Mouse (Mus musculus): ENCODE results near the gene Gm44790. TPM values are rescaled to one million over a fixed set of nuclear protein-coding genes. Genes with fewer than 3 reads are reported as not detected.
A peak's percentile ranks its signal among the peaks of the same experiment; 100 is the strongest.

Gene Gm44790
- polyA plus RNA-seq, 1 experiment = not detected

DNA sequence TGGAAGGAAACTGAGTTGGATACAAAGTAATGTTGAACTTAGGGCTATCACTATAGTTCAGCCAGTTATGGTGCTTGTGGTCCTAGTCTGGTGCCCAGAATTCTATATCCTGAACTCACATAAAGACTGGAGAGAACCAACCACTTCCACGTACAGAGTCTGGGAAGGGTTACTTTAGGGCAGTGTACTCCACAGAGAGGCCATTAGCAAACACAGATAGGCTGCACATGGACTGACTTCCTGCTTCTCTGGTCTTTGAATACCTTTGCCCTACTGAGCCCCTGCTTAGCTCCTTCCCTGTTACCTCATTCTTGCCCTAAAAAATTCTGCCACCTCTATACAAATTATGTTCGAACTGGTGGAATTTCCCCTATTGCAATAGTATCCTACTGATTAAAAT is 26.5 kb upstream of the Gm44790 start:
- TF ChIP-seq POLR2A (IDR thresholded peaks at IDR 0.05; ENCODE audit: borderline replicate concordance, control insufficient read depth, low read depth, low read length) = no peak
- TF ChIP-seq CTCF (IDR thresholded peaks at IDR 0.05; ENCODE audit: control insufficient read depth, insufficient read depth, low read length) = no peak
- Histone ChIP-seq H3K4me3 (replicated peaks; ENCODE audit: control insufficient read depth, low read depth, low read length) (no peak overlapping the region), H3K27ac (ENCODE audit: control insufficient read depth, insufficient read depth, low read depth, low read length, poor library complexity) (no peak overlapping the region), H3K4me1 (ENCODE audit: control insufficient read depth, insufficient read depth, low read length) (no peaks in the 10 kb centered on the region; the same call in 1 of the 2 replicates)
- whole genome bisulfite sequencing = 70% methylated on average over 2 of the region's 2 CpGs

DNA sequence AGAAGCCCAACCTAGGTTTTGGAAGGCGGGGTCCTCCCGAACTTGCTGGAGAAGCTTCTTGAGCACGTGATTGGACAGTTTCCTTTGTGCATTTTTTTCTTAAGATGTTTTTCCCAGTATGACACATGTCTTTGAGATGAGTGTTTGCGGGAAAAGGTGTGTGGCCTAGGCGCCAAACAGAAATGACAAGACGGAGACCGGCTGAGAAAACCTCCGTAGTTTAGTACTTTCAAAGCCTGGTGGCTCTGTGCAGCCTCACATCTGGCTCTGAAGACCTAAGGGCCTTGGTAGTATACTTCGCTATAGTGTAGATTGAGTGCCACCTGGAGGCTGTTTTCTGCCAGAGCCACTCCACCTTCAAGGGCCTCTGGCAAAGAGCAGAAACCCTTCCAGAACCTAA is 25.5 kb upstream of the Gm44790 start:
- H3K4me1 ChIP-seq (ENCODE audit: control insufficient read depth, insufficient read depth, low read length) = no peaks in the 10 kb centered on the region
- H3K4me3 ChIP-seq (replicated peaks; ENCODE audit: control insufficient read depth, low read depth, low read length) = no peak overlapping the region
- peak; percentile 75 for TF ChIP-seq CTCF (IDR thresholded peaks at IDR 0.05; ENCODE audit: control insufficient read depth, insufficient read depth, low read length)
- TF ChIP-seq POLR2A (IDR thresholded peaks at IDR 0.05; ENCODE audit: borderline replicate concordance, control insufficient read depth, low read depth, low read length) = no peak
- WGBS = 4% methylated on average over 9 of the region's 9 CpGs
- H3K27ac ChIP-seq (ENCODE audit: control insufficient read depth, insufficient read depth, low read depth, low read length, poor library complexity) = no peak overlapping the region

DNA sequence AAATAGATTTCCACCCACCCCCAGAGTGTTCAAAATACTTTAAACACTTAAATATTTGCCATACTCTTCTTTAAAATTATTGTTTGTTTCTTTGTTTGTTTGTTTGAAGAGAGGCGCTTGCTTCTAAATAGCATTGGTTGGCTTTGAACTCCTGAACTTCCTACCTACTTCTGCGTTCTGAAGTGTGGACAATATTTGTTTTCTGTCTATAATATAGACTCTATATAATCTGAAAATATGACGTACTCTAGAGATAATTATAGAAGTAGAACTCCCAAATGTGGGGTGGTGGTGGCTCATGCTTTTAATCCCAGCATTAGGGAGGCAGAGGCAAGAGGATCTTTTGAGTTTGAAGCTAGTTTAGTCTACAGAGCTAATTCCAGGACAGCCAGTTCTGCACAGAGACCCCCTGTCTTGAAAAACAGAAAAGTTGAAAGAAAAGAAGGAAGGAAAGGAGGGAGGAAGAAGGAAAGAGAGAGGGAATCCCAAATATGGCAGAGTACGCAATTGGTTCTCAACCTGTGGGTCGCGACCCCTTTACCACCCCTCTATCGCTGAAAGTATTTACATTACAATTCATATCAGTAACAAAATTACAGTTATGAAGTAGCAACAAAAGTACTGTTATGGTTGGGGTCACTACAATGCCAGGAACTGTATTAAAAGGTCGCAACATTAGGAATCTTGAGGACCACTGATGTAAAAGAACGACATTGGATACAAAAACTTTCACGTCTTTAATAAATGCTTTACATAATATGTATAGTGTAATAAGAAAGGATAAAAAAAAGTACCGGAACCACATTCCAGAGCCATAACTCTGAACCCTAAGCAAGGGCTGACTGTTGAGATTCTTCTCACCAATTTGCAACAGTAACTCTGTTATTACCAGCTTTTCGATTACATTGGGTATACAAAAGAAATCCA is 23.5 kb upstream of the Gm44790 start:
- TF ChIP-seq CTCF (IDR thresholded peaks at IDR 0.05; ENCODE audit: control insufficient read depth, insufficient read depth, low read length) = no peak
- no peak for TF ChIP-seq POLR2A (IDR thresholded peaks at IDR 0.05; ENCODE audit: borderline replicate concordance, control insufficient read depth, low read depth, low read length)
- Histone ChIP-seq H3K4me3 (replicated peaks; ENCODE audit: control insufficient read depth, low read depth, low read length) (peak overlapping the region; percentile 96), H3K4me1 (ENCODE audit: control insufficient read depth, insufficient read depth, low read length) (no peaks in the 10 kb centered on the region), H3K27ac (ENCODE audit: control insufficient read depth, insufficient read depth, low read depth, low read length, poor library complexity) (no peak overlapping the region)
- 46% methylated on average over 12 of the region's 12 CpGs for WGBS

DNA sequence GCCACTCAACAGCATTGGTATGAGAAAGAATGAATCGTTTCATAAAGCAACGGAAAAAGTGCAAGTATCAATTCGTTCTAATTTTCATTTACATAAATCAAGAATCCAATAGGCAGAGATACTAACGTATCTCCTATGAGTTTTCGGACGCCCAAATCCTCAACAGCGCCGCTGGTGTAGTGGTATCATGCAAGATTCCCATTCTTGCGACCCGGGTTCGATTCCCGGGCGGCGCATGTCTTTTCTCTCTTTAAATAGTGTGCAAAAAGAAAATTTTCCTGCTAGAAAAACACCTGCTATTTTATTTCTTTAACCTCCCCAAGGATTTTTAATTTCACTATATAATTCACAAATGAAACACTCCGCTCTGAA is 22.7 kb upstream of the Gm44790 start:
- H3K4me3 ChIP-seq (replicated peaks; ENCODE audit: control insufficient read depth, low read depth, low read length) = peak overlapping the region; percentile 96
- WGBS = under 1% methylated on average over 15 of the region's 15 CpGs
- H3K27ac ChIP-seq (ENCODE audit: control insufficient read depth, insufficient read depth, low read depth, low read length, poor library complexity) = 0 out of 2 replicates have a peak overlapping the region, but pooled peaks have one; percentile 99
- no peaks in the 10 kb centered on the region for H3K4me1 ChIP-seq (ENCODE audit: control insufficient read depth, insufficient read depth, low read length)
- TF ChIP-seq CTCF (IDR thresholded peaks at IDR 0.05; ENCODE audit: control insufficient read depth, insufficient read depth, low read length) (no peak), POLR2A (IDR thresholded peaks at IDR 0.05; ENCODE audit: borderline replicate concordance, control insufficient read depth, low read depth, low read length) (no peak)

DNA sequence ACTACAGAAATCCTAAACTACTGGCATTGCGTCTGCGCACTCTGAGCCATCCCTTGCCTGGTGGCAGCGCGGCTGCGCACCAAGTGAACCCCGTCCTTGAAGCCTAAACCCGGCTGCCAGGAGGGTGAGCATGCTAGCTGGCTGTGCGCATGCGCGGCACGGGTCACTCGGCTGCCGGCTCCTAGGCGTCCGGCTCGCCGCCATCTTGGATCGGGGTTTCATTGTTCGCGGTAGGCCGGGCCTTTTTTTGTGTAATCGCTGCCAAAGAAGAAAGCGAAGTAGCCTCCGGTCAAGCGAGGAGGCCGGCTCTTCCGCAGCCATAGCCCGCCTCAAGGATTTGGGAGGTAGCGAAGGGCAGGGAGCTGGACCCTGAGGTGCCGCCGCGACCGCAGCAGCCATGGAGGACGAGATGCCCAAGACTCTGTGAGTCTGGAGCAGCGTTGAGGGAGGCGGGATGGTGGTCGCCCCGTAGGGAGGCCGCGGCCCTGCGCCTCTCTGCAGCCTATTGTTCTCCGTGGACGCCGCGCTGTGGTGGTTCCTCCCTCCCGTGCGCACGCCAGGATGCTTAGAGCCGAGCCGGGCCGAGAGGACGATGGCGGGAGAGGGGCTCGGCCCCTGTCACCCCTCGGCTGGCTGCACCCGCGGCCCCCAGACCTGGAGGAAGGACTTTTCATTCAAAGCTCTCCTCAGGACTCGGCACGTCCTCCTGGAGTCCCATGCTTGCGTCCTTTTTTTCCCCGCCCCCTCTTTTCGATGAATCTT is 22.2 kb upstream of the Gm44790 start, which contains the start of gene Tia1:
Gene Tia1 (plus strand): TSS at position 120 of the 762 bp plus-strand sequence.
- Histone ChIP-seq H3K4me3 (replicated peaks; ENCODE audit: control insufficient read depth, low read depth, low read length) (peak within 1 kb of the TSS; percentile 96), H3K27ac (ENCODE audit: control insufficient read depth, insufficient read depth, low read depth, low read length, poor library complexity) (peak within 1 kb of the TSS; percentile 99), H3K4me1 (ENCODE audit: control insufficient read depth, insufficient read depth, low read length) (no peaks in the 10 kb centered on the region)
- TF ChIP-seq POLR2A (IDR thresholded peaks at IDR 0.05; ENCODE audit: borderline replicate concordance, control insufficient read depth, low read depth, low read length) (no peak; the same call in 1 of the 2 replicates), CTCF (IDR thresholded peaks at IDR 0.05; ENCODE audit: control insufficient read depth, insufficient read depth, low read length) (no peak; the same call in 1 of the 2 replicates)
- WGBS = under 1% methylated on average over 62 of the region's 62 CpGs

DNA sequence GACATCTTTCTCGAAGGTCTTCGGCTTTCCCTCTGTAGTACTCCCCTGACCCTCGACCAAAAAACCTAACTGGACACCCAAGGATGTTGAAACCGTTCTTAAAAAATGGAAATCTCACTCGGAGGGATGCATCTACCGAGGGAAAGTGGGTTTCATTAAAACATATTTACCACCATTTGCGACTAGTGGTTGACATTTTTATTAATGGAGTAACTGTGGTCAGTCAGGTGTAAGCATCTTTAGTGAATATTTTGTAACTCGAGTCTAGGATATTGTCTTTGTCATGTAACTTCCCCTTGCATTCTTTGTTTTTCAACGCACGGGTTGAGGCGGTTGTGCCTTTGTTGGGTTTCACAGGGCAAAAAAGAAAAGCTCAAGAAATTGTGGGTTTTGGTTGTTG is 21.5 kb upstream of the Gm44790 start:
- no peak overlapping the region for H3K27ac ChIP-seq (ENCODE audit: control insufficient read depth, insufficient read depth, low read depth, low read length, poor library complexity)
- under 1% methylated on average over 11 of the region's 11 CpGs for WGBS
- no peaks in the 10 kb centered on the region for H3K4me1 ChIP-seq (ENCODE audit: control insufficient read depth, insufficient read depth, low read length)
- TF ChIP-seq POLR2A (IDR thresholded peaks at IDR 0.05; ENCODE audit: borderline replicate concordance, control insufficient read depth, low read depth, low read length) (no peak), CTCF (IDR thresholded peaks at IDR 0.05; ENCODE audit: control insufficient read depth, insufficient read depth, low read length) (no peak)
- H3K4me3 ChIP-seq (replicated peaks; ENCODE audit: control insufficient read depth, low read depth, low read length) = peak overlapping the region; percentile 38

DNA sequence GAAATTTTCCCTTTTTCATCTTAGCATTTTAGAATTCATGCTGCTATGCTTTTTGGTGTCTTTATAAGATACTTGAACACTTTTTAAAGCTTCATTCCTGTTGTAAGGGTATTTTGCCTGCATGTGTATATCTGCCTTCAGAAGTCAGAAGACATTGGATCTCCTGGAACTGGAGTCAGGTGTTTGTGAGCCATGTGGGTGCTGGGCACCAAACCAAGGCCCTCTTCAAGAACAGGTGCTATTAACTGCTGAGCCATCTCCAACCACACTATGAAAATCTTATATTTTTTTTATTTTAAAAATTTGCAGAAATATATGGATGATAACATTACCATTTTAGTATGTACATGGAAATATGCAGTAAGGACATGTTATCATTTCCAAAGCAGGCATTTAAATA is 20.2 kb upstream of the Gm44790 start:
- H3K4me3 ChIP-seq (replicated peaks; ENCODE audit: control insufficient read depth, low read depth, low read length) = no peak overlapping the region

DNA sequence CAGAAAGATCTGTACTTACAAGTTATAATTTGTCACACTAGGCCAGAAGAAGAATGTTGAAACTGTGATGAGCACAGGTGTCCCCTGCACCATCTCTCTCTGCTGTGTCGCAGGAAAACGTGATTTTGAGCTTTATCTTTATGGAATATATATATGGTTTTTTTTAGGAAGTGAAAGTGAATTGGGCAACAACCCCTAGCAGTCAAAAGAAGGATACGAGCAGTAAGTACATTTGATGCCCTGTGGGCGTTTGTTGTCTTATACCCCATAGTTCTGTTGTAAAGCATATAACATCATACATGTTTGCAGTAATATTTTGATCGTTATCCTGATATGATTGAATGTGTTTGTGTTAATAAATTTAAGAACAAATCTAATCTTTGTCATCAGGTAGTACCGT is 7.7 kb upstream of the Gm44790 start:
- TF ChIP-seq POLR2A (IDR thresholded peaks at IDR 0.05; ENCODE audit: borderline replicate concordance, control insufficient read depth, low read depth, low read length) = no peak
- no peak for TF ChIP-seq CTCF (IDR thresholded peaks at IDR 0.05; ENCODE audit: control insufficient read depth, insufficient read depth, low read length)
- Histone ChIP-seq H3K4me3 (replicated peaks; ENCODE audit: control insufficient read depth, low read depth, low read length) (no peak overlapping the region), H3K4me1 (ENCODE audit: control insufficient read depth, insufficient read depth, low read length) (no peaks in the 10 kb centered on the region), H3K27ac (ENCODE audit: control insufficient read depth, insufficient read depth, low read depth, low read length, poor library complexity) (no peak overlapping the region)
- WGBS = 54% methylated on average over 6 of the region's 6 CpGs

More for the DNA sequence above, 20.2 kb upstream of the Gm44790 start:
- no peak overlapping the region for H3K27ac ChIP-seq (ENCODE audit: control insufficient read depth, insufficient read depth, low read depth, low read length, poor library complexity)
- H3K4me1 ChIP-seq (ENCODE audit: control insufficient read depth, insufficient read depth, low read length) = no peaks in the 10 kb centered on the region
- TF ChIP-seq POLR2A (IDR thresholded peaks at IDR 0.05; ENCODE audit: borderline replicate concordance, control insufficient read depth, low read depth, low read length) (no peak), CTCF (IDR thresholded peaks at IDR 0.05; ENCODE audit: control insufficient read depth, insufficient read depth, low read length) (no peak)

Measured in bone marrow, adult 2 months (tissue).